Mouse (Mus musculus) embryonic fibroblast, embryonic 13.5 days (primary cell): ENCODE measurements around the gene Dcp1b.

Experiments
- CTCF ChIP-seq: IDR thresholded peaks from 2 replicates; pipeline ENCODE4 v1.5.1; 2011; ENCODE audit warnings: mild to moderate bottlenecking, control low read depth, low read length, moderate library complexity, borderline replicate concordance; ENCODE audit not compliant: insufficient read depth
- POLR2A ChIP-seq: IDR thresholded peaks from 2 replicates; pipeline ENCODE4 v1.6.1; 2011; ENCODE audit warnings: low read depth, mild to moderate bottlenecking, control low read depth, low read length, moderate library complexity

DNA sequence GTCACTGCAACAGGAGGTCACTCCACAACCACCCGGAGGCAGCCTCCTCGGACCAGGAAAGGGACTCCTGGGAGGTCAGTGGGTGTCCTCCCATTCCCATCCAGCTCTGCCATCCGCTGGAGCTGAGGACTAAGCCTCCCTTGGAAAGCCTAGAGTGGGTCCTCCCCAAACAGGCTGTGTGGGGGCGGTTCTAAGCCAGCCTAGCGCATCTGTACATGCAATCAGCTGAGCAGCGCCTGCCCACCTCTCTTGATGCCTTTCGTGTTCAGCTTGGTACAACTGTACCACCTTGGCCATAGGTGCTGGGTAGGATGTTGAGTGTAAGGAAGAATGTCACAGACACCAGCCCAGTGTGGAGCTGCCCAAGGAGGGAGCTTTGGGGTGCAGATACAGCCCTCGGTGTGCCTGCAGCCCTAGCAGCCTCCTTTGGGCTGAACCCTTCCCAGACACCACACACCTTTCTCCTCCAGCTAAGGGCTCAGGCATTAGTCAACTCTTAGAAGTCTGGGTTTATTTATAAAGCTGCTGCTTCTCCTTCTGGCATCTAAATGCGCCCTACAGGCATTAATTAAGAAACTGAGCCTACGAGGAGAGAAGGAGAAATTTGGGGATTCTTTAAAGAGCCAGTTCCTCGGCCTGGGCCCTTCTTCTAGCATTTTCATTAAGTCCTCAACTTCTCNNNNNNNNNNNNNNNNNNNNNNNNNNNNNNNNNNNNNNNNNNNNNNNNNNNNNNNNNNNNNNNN, 54.0 kb downstream of the Dcp1b start:
- TF ChIP-seq CTCF, result no peak
- no peak for TF ChIP-seq POLR2A
